Mouse (Mus musculus): ENCODE results near the gene Gm156.
"Not testable (repeated sequence)": the region's sequence is repeated elsewhere in the genome, so short reads cannot be mapped to it uniquely, and the experiment has no call there.

Gm156 gene

GRCm38 (mm10) chr6:129784170-129784569 lies at the start of gene Gm156:
Gene Gm156, minus strand, starts transcription at chr6:129784270.
- DNase-seq, result not testable (repeated sequence)

- DNase-seq, result no peak
Observed at GRCm38 (mm10) chr6:129825559-129825958, 41.5 kb upstream of the Gm156 start.

GRCm38 (mm10) chr6:129824004-129824403 lies 39.9 kb upstream of the Gm156 start:
- DNase-seq, result no peak

GRCm38 (mm10) chr6:129817731-129818130 lies 33.7 kb upstream of the Gm156 start:
- DNase-seq, result no peak

- no peak for DNase-seq
Observed at GRCm38 (mm10) chr6:129747654-129748032, 36.4 kb downstream of the Gm156 start.

- DNase-seq, result no peak
Observed at GRCm38 (mm10) chr6:129747016-129747653, 36.9 kb downstream of the Gm156 start.

- no peak for DNase-seq
Observed at GRCm38 (mm10) chr6:129746151-129746550, 37.9 kb downstream of the Gm156 start.

GRCm38 (mm10) chr6:129740069-129740721 lies 43.9 kb downstream of the Gm156 start, which contains the start of gene Klri2:
Gene Klri2, minus strand, starts transcription at chr6:129740484.
- DNase-seq, result no peak

GRCm38 (mm10) chr6:129736414-129736813 lies 47.7 kb downstream of the Gm156 start:
- DNase-seq, result no peak

- no peak for DNase-seq
Observed at GRCm38 (mm10) chr6:129727237-129727636, 56.8 kb downstream of the Gm156 start.

GRCm38 (mm10) chr6:129721390-129721789 lies 62.7 kb downstream of the Gm156 start:
- no peak for DNase-seq

GRCm38 (mm10) chr6:129720487-129720886 lies 63.6 kb downstream of the Gm156 start:
- DNase-seq, result peak; percentile 1

GRCm38 (mm10) chr6:129717032-129717431 lies 67.0 kb downstream of the Gm156 start, which contains the start of gene Klri1:
Gene Klri1, minus strand, starts transcription at chr6:129717132.
- no peak for DNase-seq
